Mouse (Mus musculus) gastrocnemius, postnatal 4 days (tissue): Measurements from ENCODE around the gene Sumf1. TPM values are rescaled to one million over a fixed set of nuclear protein-coding genes. Genes with fewer than 3 reads are reported as not detected.

Experiments
- DNase-seq, 2 experiments: peaks; one replicate each; pipeline ENCODE4 v3.0.0; 2021 to 2022; ENCODE audit warnings: low spot score in 2 of 2, mixed read lengths in 2 of 2
- long read RNA-seq, 2 experiments: library from polyadenylated mRNA; stranded (forward); transcript quantifications; one replicate each; pipeline ENCODE4 v2.0.0; 2021
- total RNA-seq, 2 experiments: library from RNA; stranded (reverse); gene quantifications; 2 replicates each; pipeline ENCODE4 v1.2.3; 2021

Sumf1 gene
- 10 to 100 TPM; 16.8 to 19.4 TPM for total RNA-seq
- long read RNA-seq, experiment 1, transcript Sumf1-201 (9 exons, 2,593 nt), result major isoform, 32 of 43 reads
- long read RNA-seq, experiment 1, partial matches to known transcripts, result 2 of 43 reads
- long read RNA-seq, experiment 1, other reads (novel, unspliced or antisense), result 9 of 43 reads
- long read RNA-seq, experiment 2, transcript Sumf1-201 (9 exons, 2,593 nt), result major isoform, 46 of 59 reads
- long read RNA-seq, experiment 2, partial matches to known transcripts, result 3 of 59 reads
- long read RNA-seq, experiment 2, other reads (novel, unspliced or antisense), result 10 of 59 reads

- DNase-seq, result peak; percentile 85 to 94
Observed at GRCm38 (mm10) chr6:108184847-108185684, at the start of gene Sumf1. TSS of gene Sumf1 (minus strand) at chr6:108185582.

GRCm38 (mm10) chr6:108234536-108234935, 49.2 kb upstream of the Sumf1 start:
- DNase-seq, result no peak

DNA sequence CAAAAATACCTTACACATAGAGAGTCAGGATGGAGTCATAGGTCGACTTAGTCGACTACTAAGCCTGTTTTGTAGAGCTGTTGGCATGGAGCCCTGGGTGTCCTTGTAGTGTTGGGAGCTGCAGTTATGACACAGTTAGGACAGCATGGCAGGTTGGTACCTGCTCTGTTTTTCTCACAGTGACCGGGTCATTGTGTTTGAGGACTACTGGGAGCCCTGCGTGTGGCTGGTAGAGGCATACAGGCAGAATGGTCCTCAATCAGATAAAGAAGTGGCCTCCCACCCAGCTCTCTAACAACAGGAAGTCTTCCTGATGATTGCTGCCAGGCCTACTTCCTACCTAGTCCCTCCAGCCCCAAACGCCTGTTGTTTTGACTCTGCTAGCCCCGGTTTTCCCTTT, 47.7 kb upstream of the Sumf1 start:
- DNase-seq, result no peak

GRCm38 (mm10) chr6:108231892-108232710, 46.7 kb upstream of the Sumf1 start:
- DNase-seq, result no peak

GRCm38 (mm10) chr6:108230608-108231007, 45.2 kb upstream of the Sumf1 start:
- DNase-seq, result no peak

DNA sequence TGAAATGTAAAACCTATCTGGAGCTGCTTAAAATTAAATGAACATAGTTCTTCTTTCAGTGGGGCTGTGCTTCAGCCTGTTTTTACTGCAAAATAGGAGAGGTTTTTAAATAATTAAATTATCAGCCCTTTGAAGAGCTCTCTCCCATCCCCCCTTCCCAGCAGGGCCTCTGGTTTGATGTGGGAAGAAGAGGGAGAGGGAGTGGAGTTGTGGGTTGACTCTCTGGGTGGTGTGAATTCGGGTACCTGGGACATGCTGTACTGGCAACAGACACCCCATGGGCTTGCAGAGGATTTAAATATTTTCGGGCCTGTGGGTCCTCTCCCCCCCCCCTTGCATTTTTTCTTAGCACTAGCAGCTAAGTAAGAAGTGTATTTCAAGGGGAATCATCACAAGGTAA, 43.2 kb upstream of the Sumf1 start:
- no peak for DNase-seq

DNA sequence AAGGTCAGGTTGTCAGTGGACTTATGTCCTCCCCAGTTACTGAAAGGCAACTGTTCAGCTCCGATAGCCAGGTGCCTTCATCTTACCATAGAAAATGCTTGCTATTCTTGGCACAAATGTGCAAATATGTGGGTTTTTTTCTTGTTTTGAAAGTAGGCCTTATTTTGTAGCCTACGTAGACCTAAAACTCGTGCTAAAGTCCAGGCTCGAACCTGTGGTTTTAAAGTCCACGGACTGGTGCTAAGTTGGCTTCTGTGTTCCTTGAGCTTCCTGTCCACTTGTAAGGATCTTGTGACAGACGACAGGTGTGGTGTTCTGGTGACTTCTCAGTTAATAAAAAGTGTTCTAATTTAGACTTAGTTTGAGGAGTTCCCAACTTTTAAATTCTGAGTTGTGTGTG, 42.7 kb upstream of the Sumf1 start:
- DNase-seq, result no peak

DNA sequence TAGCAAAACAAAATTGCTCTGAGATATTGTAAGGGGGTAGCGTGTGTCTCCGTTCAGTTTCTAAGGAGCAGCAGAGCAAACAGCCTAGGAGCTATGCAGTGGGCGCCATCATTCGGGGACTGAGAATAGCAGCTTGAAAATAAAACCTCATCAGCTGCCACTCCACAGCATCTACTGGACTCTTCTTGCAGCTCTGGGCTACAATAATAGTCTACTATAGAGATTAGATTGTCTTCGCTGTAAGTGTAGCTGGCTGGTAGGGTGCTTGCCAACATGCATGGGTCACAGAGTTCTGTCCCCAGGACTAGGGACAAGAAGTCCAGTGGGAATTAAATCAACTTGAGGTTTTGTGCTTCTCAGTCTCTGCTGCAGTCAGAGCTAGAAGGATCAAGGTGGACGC, 42.1 kb upstream of the Sumf1 start:
- DNase-seq, result no peak

- no peak for DNase-seq
Observed at GRCm38 (mm10) chr6:108226230-108226629, 40.8 kb upstream of the Sumf1 start.

GRCm38 (mm10) chr6:108225027-108225426, 39.6 kb upstream of the Sumf1 start:
- DNase-seq, result no peak

- no peak for DNase-seq
Observed at GRCm38 (mm10) chr6:108224361-108224760, 39.0 kb upstream of the Sumf1 start.

DNA sequence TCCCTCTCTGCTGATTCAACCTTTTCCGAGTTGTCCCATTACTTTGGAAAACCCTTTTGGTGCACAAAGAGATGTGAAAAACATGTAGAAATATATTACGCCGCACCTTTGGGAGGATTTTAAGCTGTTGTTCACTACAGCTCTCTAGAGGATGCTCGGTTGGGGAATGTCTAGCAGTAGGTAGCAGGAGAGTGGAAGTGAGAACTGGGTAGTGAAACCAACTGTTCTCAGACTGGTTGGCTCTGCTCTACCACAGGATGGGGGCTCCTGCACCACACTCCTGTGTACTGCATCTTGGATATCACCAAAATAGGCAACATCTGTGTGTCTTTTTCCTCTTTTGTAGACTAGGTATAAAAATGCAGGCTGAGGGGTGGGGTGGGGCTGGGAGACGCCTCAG, 37.5 kb upstream of the Sumf1 start:
- DNase-seq, result no peak

- DNase-seq, result no peak
Observed at GRCm38 (mm10) chr6:108222435-108222834, 37.1 kb upstream of the Sumf1 start.

DNA sequence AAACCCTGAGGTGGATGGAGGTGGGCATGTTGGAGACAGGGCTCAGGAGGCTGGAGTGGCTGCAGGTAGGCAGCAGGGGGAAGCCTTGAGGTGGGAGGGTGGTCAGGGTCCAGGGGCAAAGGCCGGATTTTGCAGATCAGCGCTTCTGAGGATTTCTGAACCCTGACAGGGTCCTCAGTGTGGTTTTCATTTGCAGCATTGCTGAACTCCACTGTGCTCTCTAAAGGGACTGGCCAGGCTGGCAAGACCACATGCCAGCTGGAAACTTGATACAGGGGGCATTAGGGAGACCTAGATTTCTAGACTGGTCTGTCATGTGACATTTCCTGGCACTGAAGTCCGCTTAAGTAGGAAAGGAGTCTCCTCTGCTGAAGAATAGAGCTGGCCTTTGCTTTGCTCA, 32.6 kb upstream of the Sumf1 start:
- DNase-seq, result no peak

DNA sequence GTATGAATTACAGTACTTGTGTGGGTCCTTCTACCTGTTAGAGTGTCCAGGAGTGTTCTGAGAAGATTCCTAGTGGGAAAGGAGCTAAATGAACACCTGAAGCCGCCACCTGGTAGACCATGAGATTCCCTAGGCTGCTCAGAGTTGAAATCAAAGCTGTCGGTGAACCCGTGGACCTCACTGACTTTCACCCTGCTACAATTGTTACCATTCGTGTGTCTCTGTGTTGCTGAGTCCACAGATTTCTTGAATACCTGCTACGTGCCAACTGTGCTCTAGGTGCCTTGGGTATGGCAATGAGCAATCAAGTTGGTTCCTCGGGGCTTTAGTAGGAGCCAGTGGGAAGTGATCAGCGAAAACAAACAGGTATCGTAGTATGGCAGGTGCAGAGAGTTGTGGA, 31.4 kb upstream of the Sumf1 start:
- no peak for DNase-seq

GRCm38 (mm10) chr6:108216091-108216490, 30.7 kb upstream of the Sumf1 start:
- DNase-seq, result no peak

DNA sequence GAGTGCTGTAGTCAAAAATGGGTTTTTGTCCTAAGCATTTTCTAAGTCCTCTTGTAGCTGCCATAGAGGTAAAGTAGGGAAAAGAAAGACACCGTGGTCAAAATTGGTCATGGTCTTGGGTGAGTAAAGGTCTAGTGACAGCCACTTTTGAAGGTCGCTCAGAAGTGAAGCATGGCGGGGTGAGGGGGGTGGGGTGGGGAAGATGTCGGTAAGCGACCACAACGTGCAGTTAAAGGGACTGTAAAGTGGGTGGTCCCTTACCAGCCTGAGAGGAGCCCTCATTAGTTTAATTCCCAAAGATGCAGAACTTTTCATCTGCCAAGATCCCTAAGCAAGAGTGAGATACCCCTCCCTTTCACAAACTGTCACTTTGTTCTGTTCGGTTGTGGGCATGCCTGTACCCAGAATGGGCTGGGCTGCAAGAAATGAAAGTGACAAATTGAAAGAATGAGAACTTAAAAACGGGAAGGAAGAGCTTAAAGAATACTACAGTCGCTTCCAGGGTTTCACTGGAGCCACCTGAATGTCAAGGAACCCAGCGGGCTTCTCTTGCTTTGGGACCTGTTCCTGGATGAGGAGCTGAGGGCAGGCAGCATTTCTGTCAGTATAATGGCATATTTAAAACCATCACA, 29.0 kb upstream of the Sumf1 start:
- no peak for DNase-seq

DNA sequence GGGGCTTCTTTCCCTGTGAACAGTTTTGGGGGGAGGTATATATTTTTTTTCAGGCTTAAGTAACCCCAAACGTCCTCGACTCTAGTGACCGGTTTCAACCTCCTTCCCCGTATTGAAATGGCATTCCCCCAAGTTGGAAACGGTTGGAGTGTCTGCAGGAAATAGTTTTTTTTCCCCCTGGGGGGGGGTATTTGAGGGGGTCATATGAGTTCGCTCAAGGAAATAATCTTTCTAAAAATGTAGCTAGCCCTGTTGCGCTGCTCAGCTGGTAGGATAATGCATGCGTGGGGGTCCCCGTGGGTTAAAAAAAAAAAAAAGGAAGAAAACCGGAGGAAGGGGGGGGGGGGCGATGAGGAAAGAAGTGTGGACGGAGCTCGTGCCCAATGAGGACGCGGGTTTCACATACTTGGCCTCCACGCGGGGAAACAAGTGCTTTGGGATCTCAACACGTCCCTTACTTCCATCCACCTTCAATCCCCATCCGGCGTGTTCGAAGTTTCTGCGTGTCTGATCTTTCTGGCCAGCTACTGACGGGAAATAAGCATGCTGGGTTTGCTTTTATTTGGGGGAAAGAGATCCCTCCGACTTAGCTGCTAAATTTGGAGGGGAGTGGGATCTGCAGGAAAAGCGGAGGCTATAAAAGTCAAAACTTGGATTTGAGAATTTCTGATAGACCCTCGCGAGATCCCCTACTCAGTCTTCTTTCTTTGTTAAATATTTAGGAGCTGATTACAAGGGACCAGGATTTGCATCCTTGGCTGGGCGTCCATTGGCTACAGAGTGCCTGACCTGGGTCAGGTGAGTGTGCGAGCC, 28.3 kb upstream of the Sumf1 start:
- peak in 1 of 2 experiments; percentile 22 for DNase-seq

DNA sequence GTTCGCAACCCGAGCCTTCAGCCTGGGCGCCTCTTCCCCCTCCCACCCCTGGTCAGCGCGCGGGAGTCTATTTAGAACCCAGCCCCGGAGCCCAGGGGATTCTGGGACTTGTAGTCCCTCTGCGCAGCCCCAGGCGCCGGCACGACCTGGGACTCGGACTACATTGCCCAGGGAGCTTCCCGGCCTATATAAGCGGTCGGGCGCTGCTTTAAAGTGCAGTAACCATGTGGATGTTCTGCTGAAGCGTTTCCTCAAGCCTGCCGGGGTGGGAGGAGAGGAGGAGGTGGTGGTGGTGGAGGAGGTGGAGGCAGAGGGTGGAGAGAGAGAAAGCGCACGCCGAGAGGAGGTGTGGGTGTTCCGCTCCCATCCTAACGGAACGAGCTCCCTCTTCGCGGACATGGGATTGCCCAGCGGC, 27.5 kb upstream of the Sumf1 start, which contains the start of gene Itpr1:
Gene Itpr1, plus strand, starts transcription at position 216 of the 415 bp plus-strand sequence.
- peak; percentile 89 to 96 for DNase-seq
